Mouse (Mus musculus): ENCODE data around the gene Brsk1. TPM values are rescaled to one million over a fixed set of nuclear protein-coding genes. Genes with fewer than 3 reads are reported as not detected.

Brsk1 gene
- 0.44 TPM in 1 of 2 replicates, not detected in the other for total RNA-seq (2015)
- total RNA-seq (2017): not detected in 2 replicates

DNA sequence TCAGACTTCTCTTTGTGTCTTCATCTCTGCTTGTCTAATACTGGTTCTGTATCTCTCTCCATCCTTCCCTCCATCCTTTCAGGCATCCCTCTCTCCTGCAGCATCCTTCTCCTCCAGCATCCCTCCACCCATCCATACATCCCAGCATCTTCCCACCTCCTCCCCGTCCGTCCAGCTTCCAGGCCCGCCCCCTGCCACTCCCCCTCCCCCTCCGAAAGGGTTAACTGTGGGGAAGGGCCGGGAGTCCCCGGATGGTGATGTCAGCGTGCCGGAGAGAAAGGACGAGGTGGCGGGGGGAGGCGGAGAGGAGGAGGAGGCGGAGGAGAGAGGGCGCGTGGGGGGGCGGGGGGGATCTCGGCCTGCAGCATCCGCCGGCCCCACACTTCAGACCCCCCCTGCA lies at the start of gene Brsk1:
Gene Brsk1 (plus strand): TSS at position 218 of the 400 bp plus-strand sequence.
- 0 out of 2 replicates have a peak, but pooled peaks have one; percentile 14 for ATAC-seq (replicated peaks; ENCODE audit: poor library complexity)

DNA sequence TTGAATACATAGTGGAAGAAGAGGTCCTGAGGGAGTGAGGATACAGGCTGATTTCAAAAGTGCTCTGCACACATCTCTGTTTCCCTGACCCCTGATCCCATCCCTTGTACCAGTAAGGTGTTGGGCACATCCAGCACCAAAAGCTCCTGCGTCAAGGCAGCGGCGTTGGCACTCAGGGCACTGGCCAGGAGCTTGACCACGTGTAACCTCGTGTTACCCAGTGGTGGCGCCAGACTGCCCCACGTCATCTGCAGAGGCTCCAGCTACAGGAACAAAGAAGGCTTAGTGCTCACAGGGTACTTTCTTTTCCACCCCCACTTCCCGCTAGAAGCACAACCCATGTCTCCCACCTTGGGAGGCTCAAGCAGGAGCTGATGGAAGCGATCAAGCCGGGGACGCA lies 49.2 kb upstream of the Brsk1 start:
- no peak for ATAC-seq (replicated peaks; ENCODE audit: poor library complexity)

DNA sequence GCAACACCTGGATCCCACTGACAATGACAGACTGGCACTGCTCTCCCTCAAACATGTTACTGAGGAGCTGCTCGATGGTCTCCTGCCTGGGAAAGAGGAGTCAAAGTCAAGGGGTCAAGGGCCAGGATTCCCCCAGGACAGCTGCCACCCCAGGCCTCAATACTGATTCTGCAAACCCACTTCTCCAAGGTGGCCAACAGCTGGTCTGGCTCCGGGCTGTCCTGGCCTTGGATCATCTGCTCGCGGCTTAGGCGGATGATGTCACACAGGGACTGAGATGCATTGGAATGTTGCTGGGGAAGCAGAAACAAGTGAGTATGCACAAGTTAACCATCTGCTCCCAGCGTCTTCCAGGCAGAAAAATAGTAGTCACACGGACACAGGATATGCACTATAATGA lies 48.4 kb upstream of the Brsk1 start:
- ATAC-seq (replicated peaks; ENCODE audit: poor library complexity): no peak

DNA sequence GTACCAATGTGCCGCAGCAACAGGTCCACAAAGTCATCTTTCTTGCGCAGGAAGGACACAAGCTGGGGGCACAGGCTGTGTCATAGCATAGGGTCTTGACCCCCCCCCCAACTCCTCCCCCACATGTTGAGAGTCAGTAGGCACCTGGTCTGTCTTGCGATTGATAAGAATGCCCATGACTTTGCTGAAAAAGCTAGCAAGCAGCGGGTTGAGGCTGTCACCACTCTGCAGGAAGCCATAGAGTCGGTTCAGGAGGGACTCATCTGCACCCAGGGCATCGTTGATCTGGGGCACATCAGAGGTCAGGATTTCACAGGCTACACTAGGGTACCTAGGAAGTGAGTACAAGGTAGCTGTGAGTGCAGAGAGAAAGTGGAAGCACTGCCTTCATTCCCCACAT lies 47.2 kb upstream of the Brsk1 start:
- peak; percentile 13; the same call in 1 of the 2 replicates for ATAC-seq (replicated peaks; ENCODE audit: poor library complexity)

DNA sequence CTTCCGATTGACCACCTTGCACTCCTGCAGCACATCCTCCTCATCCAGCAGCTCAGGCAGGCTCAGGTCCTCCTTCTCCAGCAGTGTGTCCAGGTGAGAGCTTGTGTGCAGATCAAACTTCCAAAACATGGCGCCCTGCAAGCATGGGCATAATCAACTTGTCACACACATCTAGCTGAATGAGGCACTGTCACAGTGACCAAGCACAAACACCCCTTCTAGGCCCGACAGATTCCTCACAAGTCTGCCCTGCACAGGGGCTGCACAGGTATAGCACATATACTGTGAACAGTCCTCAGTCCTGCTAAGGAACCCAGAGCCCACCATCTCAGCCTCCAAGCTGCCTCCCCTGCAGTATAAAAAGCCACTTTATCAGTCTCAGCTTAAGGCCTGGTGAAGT lies 43.6 kb upstream of the Brsk1 start:
- ATAC-seq (replicated peaks; ENCODE audit: poor library complexity): no peak

DNA sequence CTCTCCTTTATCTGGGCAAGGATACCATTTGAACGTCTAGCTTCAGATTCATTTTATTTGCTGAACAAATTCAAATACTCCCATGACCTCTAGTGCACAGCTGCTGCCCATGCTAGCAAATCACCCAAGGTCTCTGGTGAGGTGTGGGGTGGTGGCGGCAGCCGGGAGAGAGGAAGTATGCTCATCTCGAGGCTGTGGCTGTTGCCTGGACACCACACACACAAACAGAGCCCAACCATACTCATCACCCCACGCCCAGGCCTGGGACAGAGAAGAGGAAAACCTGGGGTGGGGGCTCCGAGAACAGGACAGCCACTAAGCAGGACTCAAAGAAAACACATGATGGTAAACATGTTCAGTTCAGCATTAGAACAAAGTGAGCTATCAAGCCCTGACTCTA lies 43.1 kb upstream of the Brsk1 start:
- ATAC-seq (replicated peaks; ENCODE audit: poor library complexity): peak; percentile 84

DNA sequence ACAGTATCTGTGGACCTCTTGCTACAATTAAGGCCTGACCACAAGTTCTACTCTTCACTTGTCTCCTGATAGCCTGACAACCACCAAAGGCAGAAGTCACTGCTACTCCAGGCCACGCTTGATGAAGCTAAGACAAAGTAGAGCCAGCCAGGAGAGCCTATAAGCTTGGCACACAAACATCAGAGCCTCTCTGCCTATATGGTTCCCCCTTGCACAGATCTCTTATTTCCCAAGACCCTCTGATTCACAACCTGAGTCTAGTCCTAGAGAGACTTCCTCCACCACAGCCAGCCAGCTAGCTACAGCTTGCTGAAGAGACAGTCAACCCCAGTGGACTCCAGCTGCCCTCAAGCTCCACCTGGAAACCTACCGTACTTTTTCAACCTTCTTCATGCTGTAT lies 42.4 kb upstream of the Brsk1 start:
- peak; percentile 30 for ATAC-seq (replicated peaks; ENCODE audit: poor library complexity)

GRCm38 (mm10) chr7:4651581-4651980 lies 38.8 kb upstream of the Brsk1 start:
- ATAC-seq (replicated peaks; ENCODE audit: poor library complexity): no peak

- no peak for ATAC-seq (replicated peaks; ENCODE audit: poor library complexity)
Observed at GRCm38 (mm10) chr7:4652726-4653125, 37.7 kb upstream of the Brsk1 start.

- peak; percentile 1; the same call in 1 of the 2 replicates for ATAC-seq (replicated peaks; ENCODE audit: poor library complexity)
Observed at GRCm38 (mm10) chr7:4653351-4653750, 37.1 kb upstream of the Brsk1 start.

- peak; percentile 71 for ATAC-seq (replicated peaks; ENCODE audit: poor library complexity)
Observed at GRCm38 (mm10) chr7:4653780-4654179, 36.6 kb upstream of the Brsk1 start.

- ATAC-seq (replicated peaks; ENCODE audit: poor library complexity): no peak; the same call in 1 of the 2 replicates
Observed at GRCm38 (mm10) chr7:4654221-4654620, 36.2 kb upstream of the Brsk1 start.

DNA sequence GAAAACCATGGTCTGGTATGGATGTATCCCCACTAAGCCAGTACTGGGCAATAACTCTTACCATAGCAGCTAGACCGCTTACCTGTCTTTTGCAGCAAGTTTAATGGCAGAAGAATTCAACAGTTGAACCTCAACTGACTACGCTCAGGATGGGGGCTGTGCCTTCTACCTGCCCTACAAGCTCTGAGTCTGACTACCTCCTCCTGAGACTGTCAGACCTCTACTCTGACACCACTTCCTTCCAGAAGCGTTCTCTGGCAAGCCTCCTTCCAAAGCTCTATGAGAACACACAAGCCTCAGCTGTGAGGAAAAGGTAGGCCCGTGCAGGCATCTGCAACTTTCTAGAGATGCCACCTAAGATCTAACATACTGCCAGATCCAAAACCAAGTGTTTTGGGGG lies 35.0 kb upstream of the Brsk1 start:
- ATAC-seq (replicated peaks; ENCODE audit: poor library complexity): no peak

GRCm38 (mm10) chr7:4655916-4656315 lies 34.5 kb upstream of the Brsk1 start:
- no peak for ATAC-seq (replicated peaks; ENCODE audit: poor library complexity)

DNA sequence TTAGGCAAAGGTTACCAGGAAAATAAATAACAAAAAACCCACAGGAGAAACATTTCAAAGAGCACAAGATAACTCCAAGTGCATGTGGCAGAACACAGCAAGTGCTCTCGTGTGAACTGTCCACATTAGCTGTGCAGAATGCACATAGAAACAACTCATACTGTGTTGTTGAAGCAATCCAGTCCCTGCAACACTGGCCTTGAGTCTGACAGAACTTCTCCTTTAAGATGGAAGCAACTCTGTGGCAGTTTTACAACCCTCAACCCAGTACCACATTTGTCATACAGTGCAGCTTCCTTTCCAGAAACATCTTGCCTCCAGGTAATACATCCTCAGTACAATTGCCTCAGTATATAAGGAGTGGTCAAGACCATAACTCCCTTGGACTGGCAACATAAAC lies 33.6 kb upstream of the Brsk1 start:
- ATAC-seq (replicated peaks; ENCODE audit: poor library complexity): no peak

- no peak for ATAC-seq (replicated peaks; ENCODE audit: poor library complexity)
Observed at GRCm38 (mm10) chr7:4657521-4658127, 32.8 kb upstream of the Brsk1 start.

- peak; percentile 10 for ATAC-seq (replicated peaks; ENCODE audit: poor library complexity)
Observed at GRCm38 (mm10) chr7:4658128-4658907, 32.1 kb upstream of the Brsk1 start.

DNA sequence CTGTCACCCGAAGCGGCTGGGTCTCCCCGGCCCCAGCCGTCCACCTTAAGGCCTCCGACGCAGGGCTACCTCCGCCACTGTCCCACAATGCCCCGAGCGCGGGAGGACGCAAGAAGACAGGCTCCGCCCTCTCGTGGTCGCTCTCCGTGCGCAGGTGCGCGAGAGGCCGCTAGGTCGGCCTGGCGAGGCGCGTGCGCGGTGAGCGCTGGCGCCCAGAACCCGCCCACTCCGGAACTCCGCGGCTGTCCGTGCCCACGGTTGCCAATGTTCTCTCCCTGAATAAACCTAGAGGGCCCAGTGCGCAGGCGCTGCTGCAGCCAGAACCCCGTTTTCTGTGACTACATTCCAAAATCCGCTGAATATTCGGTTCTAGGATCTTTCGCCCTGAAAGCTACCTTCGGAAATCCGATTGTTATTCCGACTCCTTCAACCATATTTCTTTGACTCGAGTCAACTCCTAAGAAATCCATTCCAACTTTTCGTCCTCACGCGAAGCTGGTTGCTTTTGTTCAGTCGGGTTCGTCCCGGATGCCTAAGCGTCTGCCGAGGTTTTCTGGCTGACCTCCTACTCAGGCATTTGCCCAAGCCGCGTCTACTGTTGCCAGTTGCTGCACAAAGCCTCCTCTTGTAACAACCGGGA lies 31.4 kb upstream of the Brsk1 start, which contains the start of gene Ppp6r1:
Gene Ppp6r1 (minus strand): TSS at position 108 of the 640 bp plus-strand sequence.
- peak; percentile 82 for ATAC-seq (replicated peaks; ENCODE audit: poor library complexity)

DNA sequence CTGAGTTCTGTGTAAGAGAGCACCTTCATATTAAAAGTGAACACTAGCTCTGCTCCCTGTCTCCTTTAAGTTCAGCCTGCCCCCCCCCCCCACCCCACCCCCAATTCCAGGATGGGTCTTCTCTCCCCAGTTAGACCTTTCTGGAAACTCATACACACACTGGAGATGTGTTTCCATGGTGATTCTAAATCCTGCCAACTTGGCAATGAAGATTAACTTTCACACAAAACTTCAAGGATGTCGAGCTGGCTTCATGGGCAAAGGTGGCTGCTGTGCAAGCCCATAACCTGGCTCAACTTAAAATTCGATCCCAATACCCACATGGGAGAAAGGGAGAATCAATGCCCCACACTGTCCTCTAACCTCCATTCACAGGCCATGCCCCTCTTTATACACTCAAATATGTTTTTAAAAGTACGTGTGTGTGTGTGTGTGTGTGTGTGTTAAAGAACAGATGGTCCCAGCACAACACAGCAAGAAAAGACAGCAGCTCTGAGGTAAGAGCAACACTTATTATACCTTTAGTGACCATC lies 30.4 kb upstream of the Brsk1 start:
- no peak for ATAC-seq (replicated peaks; ENCODE audit: poor library complexity)

DNA sequence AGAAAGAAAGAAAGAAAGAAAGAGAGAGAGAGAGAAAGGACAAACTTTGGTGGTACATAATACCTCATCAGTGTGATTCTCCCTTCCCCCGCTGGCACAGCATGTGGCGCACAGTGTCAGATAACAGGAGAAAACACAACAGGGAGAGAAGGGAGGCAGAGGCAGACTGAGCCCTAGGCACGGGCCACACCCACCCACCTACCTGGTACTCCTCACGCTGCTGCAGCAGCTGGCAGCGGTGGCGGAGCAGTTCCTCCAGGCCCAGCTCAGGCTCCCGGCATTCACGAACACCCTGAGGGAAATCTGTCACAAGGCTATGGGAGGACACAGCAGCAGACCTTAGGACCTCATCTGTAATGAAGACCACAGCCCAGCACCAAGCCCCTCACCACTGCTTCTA lies 27.2 kb upstream of the Brsk1 start:
- ATAC-seq (replicated peaks; ENCODE audit: poor library complexity): peak; percentile 42

GRCm38 (mm10) chr7:4663742-4664141 lies 26.7 kb upstream of the Brsk1 start:
- ATAC-seq (replicated peaks; ENCODE audit: poor library complexity): no peak

- no peak for ATAC-seq (replicated peaks; ENCODE audit: poor library complexity)
Observed at GRCm38 (mm10) chr7:4666871-4667270, 23.5 kb upstream of the Brsk1 start.

Data from megakaryocyte progenitor cell, adult 5-6 weeks (primary cell).